Mouse (Mus musculus) limb, embryonic 15.5 days (tissue): ENCODE measurements around the gene Ube2l3. TPM values are rescaled to one million over a fixed set of nuclear protein-coding genes. Genes with fewer than 3 reads are reported as not detected.

ENCODE experiments used
- ATAC-seq: fragments of 200-750 bp; cut with Nextera tagmentation; 2 replicates; pipeline ENCODE4 v1.8.0; 2017; ENCODE audit warnings: low read depth, moderate TSS enrichment; ENCODE audit not compliant: insufficient number of reproducible peaks, low FRiP score, low TSS enrichment
- H3K27ac ChIP-seq: fragments of 300-500 bp; sonication (generic); 2 replicates; pipeline ENCODE4 v1.5.1; 2015; ENCODE audit warnings: moderate library complexity, mild to moderate bottlenecking, inconsistent platforms
- H3K27me3 ChIP-seq: fragments of 300-500 bp; sonication (generic); 2 replicates; pipeline ENCODE4 v1.6.1; 2015; ENCODE audit warnings: inconsistent platforms
- H3K36me3 ChIP-seq: fragments of 300-500 bp; sonication (generic); 2 replicates; pipeline ENCODE4 v1.6.1; 2015; ENCODE audit warnings: inconsistent platforms
- H3K4me1 ChIP-seq: fragments of 300-500 bp; sonication (generic); 2 replicates; pipeline ENCODE4 v1.6.1; 2015; ENCODE audit warnings: inconsistent platforms
- H3K4me2 ChIP-seq: fragments of 300-500 bp; sonication (generic); 2 replicates; pipeline ENCODE4 v1.6.1; 2015; ENCODE audit warnings: mild to moderate bottlenecking, inconsistent platforms
- H3K4me3 ChIP-seq: fragments of 300-500 bp; sonication (generic); 2 replicates; pipeline ENCODE4 v1.5.1; 2015; ENCODE audit warnings: mild to moderate bottlenecking, inconsistent platforms
- H3K9ac ChIP-seq: fragments of 300-500 bp; sonication (generic); 2 replicates; pipeline ENCODE4 v1.6.1; 2015; ENCODE audit warnings: inconsistent platforms
- H3K9me3 ChIP-seq: fragments of 300-500 bp; sonication (generic); 2 replicates; pipeline ENCODE4 v1.6.1; 2016; ENCODE audit warnings: inconsistent platforms
- WGBS: fragments of 180-500 bp; shearing (Covaris S2); methylation state at CpG from one replicate; pipeline ENCODE4 v1.1.7; 2015; 5-methylcytosine and 5-hydroxymethylcytosine counted together
- microRNA counts: library from miRNA; unstranded; fragments of <30 nt; microRNA quantifications from one replicate; lab custom pipeline; 2016
- microRNA-seq: library from miRNA; unstranded; fragments of <30 nt; microRNA quantifications from one replicate; pipeline ENCODE4, GENCODE M21; 2016
- polyA plus RNA-seq: library from polyadenylated mRNA; unstranded; fragments of >200 nt; fragmentation: Nextera tagmentation; extraction: Ambion mirVana; gene quantifications from 2 replicates; pipeline ENCODE4 v1.2.1, GENCODE M21; 2015

The Ube2l3 gene
- polyA plus RNA-seq, 1 experiment from 2014 or later = 321 TPM

DNA sequence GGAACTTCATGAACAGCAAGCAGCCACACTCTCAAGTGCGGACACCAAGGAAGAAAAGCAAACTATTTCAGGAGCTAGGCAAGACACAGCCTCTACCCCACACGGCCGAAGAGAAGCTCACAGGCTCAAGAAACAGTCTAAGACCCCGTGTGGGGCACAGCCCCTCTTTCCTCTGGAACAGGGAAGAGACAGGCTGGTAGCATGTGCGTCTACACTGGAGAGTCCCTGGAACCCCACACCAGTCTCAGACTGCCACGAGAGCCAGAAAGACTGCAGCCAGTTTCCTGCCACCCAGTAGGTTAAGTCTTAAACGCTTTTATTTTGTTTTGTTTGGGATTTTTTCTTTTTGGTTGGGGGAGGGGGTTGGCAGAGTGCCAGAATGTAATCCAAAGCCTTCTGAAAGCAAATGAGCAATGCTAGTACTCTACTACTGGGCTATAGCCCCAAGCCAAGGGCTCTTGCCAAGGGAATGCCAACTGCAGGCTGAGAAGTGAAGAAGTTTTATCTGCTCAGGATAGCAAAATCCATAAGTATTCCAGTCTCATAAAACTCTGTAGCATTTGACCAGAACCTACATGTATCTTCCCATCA is 99.7 kb downstream of the Ube2l3 start:
- Histone ChIP-seq H3K27me3 (no peaks in the 10 kb centered on the region), H3K9ac (no peak overlapping the region), H3K4me3 (no peak overlapping the region), H3K4me1 (peaks cover 8% of the 10 kb centered on the region; the same call in 1 of the 2 replicates), H3K4me2 (no peak overlapping the region), H3K27ac (0 out of 2 replicates have a peak overlapping the region, but pooled peaks have one; percentile 19), H3K36me3 (peaks cover 80% of the 10 kb centered on the region), H3K9me3 (no peaks in the 10 kb centered on the region)
- WGBS = 55% methylated on average over 7 of the region's 7 CpGs
- ATAC-seq = no peak; the same call in 1 of the 2 replicates

MicroRNA genes within 50 kb of the gene (microRNA counts, 519-probe panel; counts per million panel counts)
- microRNA mmu-miR-130b (lab: Ali Mortazavi, UCI) (3,407 counts per million, percentile 79 among the panel's probes with 10 or more counts), microRNA mmu-miR-301b (lab: Ali Mortazavi, UCI) (2,498 counts per million, percentile 52 among the panel's probes with 10 or more counts)

Small RNA genes lying within 50 kb of the gene (microRNA-seq; reads per million reads assigned to microRNA genes)
- gene Mir130b (3,037 reads per million, percentile 84 among the genes with 10 or more reads in this experiment), gene Mir301b (56.1 reads per million, percentile 42 among the genes with 10 or more reads in this experiment)

Other genes starting within 250 kb of the Ube2l3 start
- 155 and 161 TPM in 2 replicates for gene Mapk1, start 219.3 kb downstream of the Ube2l3 start, polyA plus RNA-seq
- 19.4 and 26.2 TPM in 2 replicates for gene Ypel1, start 133.0 kb downstream of the Ube2l3 start, polyA plus RNA-seq
- gene Ppil2, start 91.4 kb downstream of the Ube2l3 start, polyA plus RNA-seq = 130 and 134 TPM in 2 replicates
- 15.6 and 19.2 TPM in 2 replicates for gene 2610318N02Rik, start 77.5 kb downstream of the Ube2l3 start, polyA plus RNA-seq
- gene Sdf2l1, start 70.3 kb downstream of the Ube2l3 start, polyA plus RNA-seq = 66.9 and 70.1 TPM in 2 replicates
- 14.0 and 14.3 TPM in 2 replicates for gene Ydjc, start 58.0 kb downstream of the Ube2l3 start, polyA plus RNA-seq
- 0.63 and 0.93 TPM in 2 replicates for gene Ccdc116, start 55.4 kb downstream of the Ube2l3 start, polyA plus RNA-seq
- gene Rimbp3, start 6.0 kb upstream of the Ube2l3 start, polyA plus RNA-seq = 0.27 and 0.32 TPM in 2 replicates
- gene Hic2, start 30.9 kb upstream of the Ube2l3 start, polyA plus RNA-seq = 4.1 and 4.7 TPM in 2 replicates
- gene Tmem191c, start 73.4 kb upstream of the Ube2l3 start, polyA plus RNA-seq = 10.1 and 10.2 TPM in 2 replicates
- 0.68 and 1.1 TPM in 2 replicates for gene Serpind1, start 128.7 kb upstream of the Ube2l3 start, polyA plus RNA-seq
- 18.1 and 20.5 TPM in 2 replicates for gene Snap29, start 203.3 kb upstream of the Ube2l3 start, polyA plus RNA-seq
- gene Pi4ka, start 203.7 kb upstream of the Ube2l3 start, polyA plus RNA-seq = 26.0 and 30.7 TPM in 2 replicates
- 69.5 and 72.8 TPM in 2 replicates for gene Crkl, start 249.3 kb upstream of the Ube2l3 start, polyA plus RNA-seq